Mouse (Mus musculus): ENCODE measurements at regions not wholly inside any gene's neighbourhood (a gene's known extent, or its start where the extent isn't known, plus 50 kb on each side); places are given as distances from the start of the nearest gene placed in this dataset.

DNA sequence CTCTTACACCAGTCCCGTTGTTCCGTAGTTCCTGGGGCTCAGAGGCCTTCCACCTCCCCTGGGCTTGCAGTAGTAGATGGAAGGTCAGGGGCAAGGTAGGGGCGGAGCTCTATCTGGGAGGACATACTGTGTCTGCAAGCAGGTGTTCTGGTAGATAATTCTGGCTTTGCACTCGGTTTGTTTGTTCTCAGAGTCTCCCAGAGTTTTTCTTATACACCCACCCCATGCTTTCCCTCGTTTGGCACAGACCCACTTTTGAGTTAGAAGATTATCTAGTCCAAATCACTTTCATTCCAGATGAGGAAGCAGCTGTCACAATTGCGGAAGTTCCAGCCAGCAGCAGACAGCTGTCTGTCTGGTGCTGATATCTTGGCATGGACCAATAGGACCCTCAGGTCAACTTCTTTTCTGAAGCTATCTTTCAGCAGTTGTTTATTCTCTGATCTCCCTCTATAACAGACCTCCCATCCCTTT, 79.0 kb upstream of the Kif2a start:
- Histone ChIP-seq H3K27me3 (ENCODE audit: control insufficient read depth, insufficient read depth, low read length) (no peaks in the 10 kb centered on the region), H3K4me1 (ENCODE audit: control insufficient read depth, insufficient read depth, low read length) (no peaks in the 10 kb centered on the region), H3K4me3 (replicated peaks; ENCODE audit: insufficient read depth, low read depth, low read length) (no peak overlapping the region), H3K27ac (ENCODE audit: insufficient read depth, low read length) (no peak overlapping the region)
- 58% methylated on average over 6 of the region's 6 CpGs for WGBS
- TF ChIP-seq POLR2A (IDR thresholded peaks at IDR 0.05; ENCODE audit: borderline replicate concordance, insufficient read depth, low read length): no peak
- no peak for TF ChIP-seq CTCF (IDR thresholded peaks at IDR 0.05; ENCODE audit: borderline replicate concordance, insufficient read depth, low read depth, low read length)
- DNase-seq: no peak

DNA sequence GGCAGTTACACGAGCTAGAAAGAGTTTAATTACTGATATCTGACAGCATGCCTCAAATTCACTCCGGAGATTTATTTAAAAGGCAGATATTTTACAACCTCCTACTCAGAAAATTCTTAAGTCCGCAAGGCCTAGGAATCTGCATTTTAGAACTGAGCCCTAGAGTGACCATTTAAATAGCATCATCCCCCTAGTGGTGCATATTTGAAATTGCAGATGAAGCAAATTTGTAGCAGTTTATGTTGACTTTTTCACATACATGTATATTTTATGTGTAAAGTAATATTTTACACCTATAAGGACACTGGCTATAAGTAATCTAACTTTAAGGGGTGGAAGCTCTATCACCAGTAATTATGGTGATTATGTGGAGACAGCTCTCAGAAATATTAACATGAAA, 78.2 kb upstream of the Kif2a start:
- 71% methylated on average over 3 of the region's 3 CpGs for WGBS
- no peak for DNase-seq
- H3K27ac ChIP-seq (ENCODE audit: insufficient read depth, low read length): no peak overlapping the region
- peak; percentile 6; the same call in 1 of the 2 replicates for TF ChIP-seq CTCF (IDR thresholded peaks at IDR 0.05; ENCODE audit: borderline replicate concordance, insufficient read depth, low read depth, low read length)
- TF ChIP-seq POLR2A (IDR thresholded peaks at IDR 0.05; ENCODE audit: borderline replicate concordance, insufficient read depth, low read length): no peak
- H3K27me3 ChIP-seq (ENCODE audit: control insufficient read depth, insufficient read depth, low read length): no peaks in the 10 kb centered on the region
- no peaks in the 10 kb centered on the region for H3K4me1 ChIP-seq (ENCODE audit: control insufficient read depth, insufficient read depth, low read length)
- H3K4me3 ChIP-seq (replicated peaks; ENCODE audit: insufficient read depth, low read depth, low read length): no peak overlapping the region

DNA sequence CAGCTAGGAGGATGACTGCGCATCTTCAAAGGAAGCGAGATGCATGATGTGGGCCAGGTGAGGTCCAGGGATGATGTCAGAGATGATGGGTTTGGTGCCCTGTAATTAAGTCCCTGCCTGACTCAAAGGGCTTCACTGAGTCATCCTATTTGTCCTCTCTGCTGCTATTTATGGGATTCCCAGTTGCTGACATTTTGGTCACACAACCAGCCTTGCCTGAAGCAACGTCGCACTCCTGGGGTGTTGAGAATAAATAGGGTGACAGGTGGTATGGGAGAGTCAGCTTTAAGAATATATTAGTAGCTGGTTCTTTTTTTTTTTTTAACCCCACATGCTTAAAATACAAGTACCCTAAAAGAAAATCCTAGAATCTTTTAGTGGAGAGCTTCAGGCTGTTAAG, 75.1 kb upstream of the Kif2a start:
- Histone ChIP-seq H3K4me1 (ENCODE audit: control insufficient read depth, insufficient read depth, low read length) (no peaks in the 10 kb centered on the region), H3K27me3 (ENCODE audit: control insufficient read depth, insufficient read depth, low read length) (no peaks in the 10 kb centered on the region), H3K4me3 (replicated peaks; ENCODE audit: insufficient read depth, low read depth, low read length) (no peak overlapping the region), H3K27ac (ENCODE audit: insufficient read depth, low read length) (no peak overlapping the region)
- TF ChIP-seq POLR2A (IDR thresholded peaks at IDR 0.05; ENCODE audit: borderline replicate concordance, insufficient read depth, low read length): no peak
- no peak for TF ChIP-seq CTCF (IDR thresholded peaks at IDR 0.05; ENCODE audit: borderline replicate concordance, insufficient read depth, low read depth, low read length)
- 77% methylated on average over 4 of the region's 4 CpGs for WGBS
- DNase-seq: no peak

DNA sequence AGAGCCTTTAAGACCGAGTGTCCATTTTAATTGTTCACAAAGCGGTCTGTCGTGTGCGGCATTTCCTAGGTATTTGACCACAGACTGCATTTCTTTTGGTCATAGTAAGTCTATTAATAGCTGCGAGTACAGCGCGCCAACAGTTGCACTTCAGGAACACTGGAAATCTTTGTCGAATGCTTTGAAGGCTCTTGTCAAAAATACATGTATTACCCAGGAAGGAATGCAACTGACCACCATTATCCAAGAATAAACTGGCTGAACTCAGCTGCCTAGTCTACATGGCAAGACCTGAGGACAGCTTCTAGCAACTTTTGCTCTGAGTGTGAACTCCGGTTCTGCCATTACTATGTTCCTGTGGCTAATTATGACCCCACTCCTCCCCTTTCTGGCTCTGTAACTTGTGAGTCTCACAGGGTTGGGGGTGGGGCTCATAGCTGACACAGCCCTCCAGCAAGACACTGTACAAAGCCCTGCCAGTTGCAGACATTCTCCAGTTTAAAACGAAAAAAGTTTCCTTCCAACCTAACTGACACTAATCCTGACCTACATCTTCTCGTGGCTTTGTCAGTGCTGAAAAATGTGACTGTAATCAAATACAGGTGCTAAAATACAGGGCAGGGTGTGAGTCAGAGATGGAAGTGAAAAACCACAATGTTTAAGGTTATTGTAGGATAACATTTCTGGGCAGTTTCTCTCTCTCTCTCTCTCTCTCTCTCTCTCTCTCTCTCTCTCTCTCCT, 73.2 kb upstream of the Kif2a start:
- H3K4me3 ChIP-seq (replicated peaks; ENCODE audit: insufficient read depth, low read depth, low read length): no peak overlapping the region
- WGBS: 81% methylated on average over 11 of the region's 11 CpGs
- no peak for TF ChIP-seq POLR2A (IDR thresholded peaks at IDR 0.05; ENCODE audit: borderline replicate concordance, insufficient read depth, low read length)
- no peak for TF ChIP-seq CTCF (IDR thresholded peaks at IDR 0.05; ENCODE audit: borderline replicate concordance, insufficient read depth, low read depth, low read length)

DNA sequence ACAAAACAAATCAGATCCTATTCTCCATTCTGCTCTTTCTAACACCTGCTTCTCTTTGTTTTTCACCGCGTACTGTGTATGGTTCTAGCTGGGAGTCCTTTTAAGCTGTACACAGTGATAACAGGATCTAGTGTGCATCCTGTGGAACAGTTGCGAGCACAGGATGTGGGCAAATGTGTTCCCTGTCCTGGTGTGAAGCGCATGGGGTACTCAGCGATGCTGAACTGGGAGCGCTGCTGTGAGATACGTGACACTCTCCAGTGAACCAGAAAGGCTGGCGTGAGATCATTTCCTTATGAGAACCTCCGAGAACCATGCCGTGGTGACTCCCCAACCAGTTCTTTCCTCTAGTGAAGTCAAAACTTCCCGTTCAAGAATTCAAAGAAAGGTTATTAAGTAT, 72.6 kb upstream of the Kif2a start:
- TF ChIP-seq POLR2A (IDR thresholded peaks at IDR 0.05; ENCODE audit: borderline replicate concordance, insufficient read depth, low read length) (no peak), CTCF (IDR thresholded peaks at IDR 0.05; ENCODE audit: borderline replicate concordance, insufficient read depth, low read depth, low read length) (no peak)
- WGBS: 71% methylated on average over 11 of the region's 11 CpGs
- DNase-seq: no peak
- Histone ChIP-seq H3K27ac (ENCODE audit: insufficient read depth, low read length) (no peak overlapping the region), H3K4me1 (ENCODE audit: control insufficient read depth, insufficient read depth, low read length) (no peaks in the 10 kb centered on the region), H3K27me3 (ENCODE audit: control insufficient read depth, insufficient read depth, low read length) (no peaks in the 10 kb centered on the region), H3K4me3 (replicated peaks; ENCODE audit: insufficient read depth, low read depth, low read length) (no peak overlapping the region)

More for the DNA sequence above, 73.2 kb upstream of the Kif2a start:
- Histone ChIP-seq H3K27ac (ENCODE audit: insufficient read depth, low read length) (no peak overlapping the region), H3K27me3 (ENCODE audit: control insufficient read depth, insufficient read depth, low read length) (no peaks in the 10 kb centered on the region), H3K4me1 (ENCODE audit: control insufficient read depth, insufficient read depth, low read length) (no peaks in the 10 kb centered on the region)
- DNase-seq: no peak

DNA sequence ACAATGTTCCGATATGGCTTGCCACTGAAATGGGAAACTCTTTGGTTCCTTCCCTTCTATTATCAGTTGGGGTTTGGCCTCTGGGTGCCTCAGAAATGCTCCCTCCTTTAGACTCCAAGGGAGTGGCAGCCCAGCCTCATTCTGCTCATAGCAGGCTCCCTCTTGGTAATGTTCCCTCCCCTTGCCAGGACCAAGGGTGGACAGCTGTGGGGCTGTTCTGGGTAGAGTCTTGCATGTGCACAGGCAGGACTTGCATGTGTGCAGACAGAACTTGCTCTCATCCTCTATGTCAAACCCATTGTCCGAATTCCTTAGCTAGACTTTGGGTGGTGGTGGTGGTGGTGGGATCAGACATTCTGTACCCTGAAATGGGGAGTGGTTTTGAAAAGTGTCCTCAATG, 71.8 kb upstream of the Kif2a start:
- DNase-seq: no peak
- Histone ChIP-seq H3K27ac (ENCODE audit: insufficient read depth, low read length) (no peak overlapping the region), H3K4me1 (ENCODE audit: control insufficient read depth, insufficient read depth, low read length) (no peaks in the 10 kb centered on the region), H3K27me3 (ENCODE audit: control insufficient read depth, insufficient read depth, low read length) (no peaks in the 10 kb centered on the region), H3K4me3 (replicated peaks; ENCODE audit: insufficient read depth, low read depth, low read length) (no peak overlapping the region)
- TF ChIP-seq POLR2A (IDR thresholded peaks at IDR 0.05; ENCODE audit: borderline replicate concordance, insufficient read depth, low read length) (no peak), CTCF (IDR thresholded peaks at IDR 0.05; ENCODE audit: borderline replicate concordance, insufficient read depth, low read depth, low read length) (no peak)
- 92% methylated on average over 2 of the region's 2 CpGs for WGBS

DNA sequence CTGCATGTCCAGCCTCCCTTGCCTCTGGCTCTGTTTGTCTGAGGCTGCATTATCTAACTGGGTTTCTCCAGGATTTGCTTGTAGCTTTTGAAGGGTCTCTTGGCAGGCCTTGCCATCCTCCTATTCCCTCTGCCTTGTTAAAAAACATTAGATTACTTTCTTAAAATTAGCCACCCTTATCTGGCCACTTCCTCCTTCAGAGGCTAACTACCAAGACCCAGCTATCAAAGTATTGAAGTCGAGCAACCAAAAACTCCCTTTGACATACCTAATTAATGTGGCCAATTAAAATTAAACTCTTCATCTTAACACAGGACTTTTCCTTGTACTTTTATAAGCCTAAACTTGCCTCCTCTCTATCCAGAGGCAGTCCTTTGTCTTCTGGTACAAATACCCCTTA, 66.3 kb upstream of the Kif2a start:
- TF ChIP-seq CTCF (IDR thresholded peaks at IDR 0.05; ENCODE audit: borderline replicate concordance, insufficient read depth, low read depth, low read length): no peak
- no peak for TF ChIP-seq POLR2A (IDR thresholded peaks at IDR 0.05; ENCODE audit: borderline replicate concordance, insufficient read depth, low read length)
- no peaks in the 10 kb centered on the region for H3K27me3 ChIP-seq (ENCODE audit: control insufficient read depth, insufficient read depth, low read length)
- H3K4me3 ChIP-seq (replicated peaks; ENCODE audit: insufficient read depth, low read depth, low read length): no peak overlapping the region
- no peak for DNase-seq
- no peaks in the 10 kb centered on the region for H3K4me1 ChIP-seq (ENCODE audit: control insufficient read depth, insufficient read depth, low read length)
- no peak overlapping the region for H3K27ac ChIP-seq (ENCODE audit: insufficient read depth, low read length)
- 55% methylated on average over 1 of the region's 1 CpGs for WGBS

DNA sequence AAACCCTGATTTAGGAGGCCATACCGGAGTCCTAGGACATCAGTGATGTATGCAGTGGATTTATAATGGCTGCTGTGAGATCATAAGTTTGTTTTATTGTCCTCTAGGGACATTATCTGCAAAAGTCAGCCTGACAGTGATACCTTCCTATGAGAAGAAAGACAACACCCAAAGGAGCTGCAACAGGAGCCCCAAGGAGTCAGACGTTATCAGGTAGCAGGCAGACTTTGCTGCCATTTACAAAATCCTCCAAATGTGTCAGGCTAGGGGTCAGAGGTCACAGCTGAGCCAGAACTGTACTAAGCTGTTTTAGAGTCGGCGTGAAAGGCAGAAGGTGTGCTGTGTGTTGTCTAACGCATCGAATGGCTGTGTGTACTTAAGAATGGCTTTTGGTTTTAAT, 65.4 kb upstream of the Kif2a start:
- 81% methylated on average over 6 of the region's 6 CpGs for WGBS
- H3K4me3 ChIP-seq (replicated peaks; ENCODE audit: insufficient read depth, low read depth, low read length): no peak overlapping the region

More for the DNA sequence above, 65.4 kb upstream of the Kif2a start:
- H3K27ac ChIP-seq (ENCODE audit: insufficient read depth, low read length): no peak overlapping the region
- H3K27me3 ChIP-seq (ENCODE audit: control insufficient read depth, insufficient read depth, low read length): no peaks in the 10 kb centered on the region
- no peaks in the 10 kb centered on the region for H3K4me1 ChIP-seq (ENCODE audit: control insufficient read depth, insufficient read depth, low read length)
- DNase-seq: no peak
- TF ChIP-seq CTCF (IDR thresholded peaks at IDR 0.05; ENCODE audit: borderline replicate concordance, insufficient read depth, low read depth, low read length) (no peak), POLR2A (IDR thresholded peaks at IDR 0.05; ENCODE audit: borderline replicate concordance, insufficient read depth, low read length) (no peak)

All from cerebellum, adult 2 months (tissue).